Mouse (Mus musculus) G1E (cell line): ENCODE results near the gene Ascl1. TPM values are rescaled to one million over a fixed set of nuclear protein-coding genes. Genes with fewer than 3 reads are reported as not detected.

Experiments used
- ATAC-seq: 2 replicates; pipeline ENCODE4 v1.8.0; 2016; ENCODE audit warnings: mild to moderate bottlenecking; ENCODE audit not compliant: insufficient number of reproducible peaks, poor library complexity, low FRiP score, severe bottlenecking; ENCODE audit errors: extremely low read depth
- DNase-seq: peaks from one replicate; pipeline ENCODE4 v3.0.0; 2012; ENCODE audit warnings: low spot score
- H3K27me3 ChIP-seq: 2 replicates; pipeline ENCODE4 v1.6.1; 2012; ENCODE audit warnings: mild to moderate bottlenecking, low read length, inconsistent platforms; ENCODE audit not compliant: insufficient read depth
- H3K36me3 ChIP-seq: replicated peaks from 2 replicates; pipeline ENCODE3; 2012; ENCODE audit warnings: mild to moderate bottlenecking, inconsistent platforms
- H3K4me1 ChIP-seq: 2 replicates; pipeline ENCODE4 v1.6.1; 2012; ENCODE audit warnings: low read depth, low read length, inconsistent platforms, mixed read lengths; ENCODE audit not compliant: insufficient read depth
- H3K4me3 ChIP-seq: 2 replicates; pipeline ENCODE4 v1.5.1; 2012; ENCODE audit warnings: low read depth, mild to moderate bottlenecking, inconsistent platforms, low read length, moderate library complexity, mixed read lengths
- H3K9me3 ChIP-seq: replicated peaks from 2 replicates; pipeline ENCODE4 v1.6.1; 2012; ENCODE audit warnings: inconsistent platforms
- CTCF ChIP-seq: IDR thresholded peaks from 2 replicates; pipeline ENCODE4 v1.5.1; 2012; ENCODE audit warnings: low read depth, low read length, inconsistent platforms, mixed read lengths
- GATA1 ChIP-seq: IDR thresholded peaks from 2 replicates; pipeline ENCODE4 v1.6.1; 2012; ENCODE audit warnings: borderline replicate concordance, low read length, inconsistent platforms, mixed read lengths
- GATA2 ChIP-seq: IDR thresholded peaks from 2 replicates; pipeline ENCODE4 v1.6.1; 2012; ENCODE audit warnings: low read depth, low read length, inconsistent platforms, borderline replicate concordance
- POLR2AphosphoS5 ChIP-seq: IDR thresholded peaks from 2 replicates; pipeline ENCODE4 v1.6.1; 2012; ENCODE audit warnings: low read depth, low read length, inconsistent platforms; ENCODE audit not compliant: insufficient replicate concordance
- TAL1 ChIP-seq: conservative IDR thresholded peaks from 2 replicates; pipeline ENCODE4 v1.6.1; 2012; ENCODE audit warnings: low read depth, low read length, inconsistent platforms, mixed read lengths
- polyA plus RNA-seq: library from polyadenylated mRNA; stranded (reverse); fragments of >175 nt; gene quantifications from 2 replicates; pipeline ENCODE4 v1.2.3, GENCODE M21; 2012
- total RNA-seq, 2 experiments: library from RNA; stranded (forward) in 1 of 2; stranded (reverse) in 1 of 2; fragments of 200-1000 nt in 1 of 2; fragments of >200 nt in 1 of 2; fragmentation: Nextera tagmentation in 1 of 2; gene quantifications; 2 replicates each; pipeline ENCODE4 v1.2.3; 2014 to 2017

Ascl1 gene
- total RNA-seq (2014; fragmentation: Nextera tagmentation), result not detected in 2 replicates
- not detected in 2 replicates for total RNA-seq (2017)
- polyA plus RNA-seq, result not detected in 2 replicates

DNA sequence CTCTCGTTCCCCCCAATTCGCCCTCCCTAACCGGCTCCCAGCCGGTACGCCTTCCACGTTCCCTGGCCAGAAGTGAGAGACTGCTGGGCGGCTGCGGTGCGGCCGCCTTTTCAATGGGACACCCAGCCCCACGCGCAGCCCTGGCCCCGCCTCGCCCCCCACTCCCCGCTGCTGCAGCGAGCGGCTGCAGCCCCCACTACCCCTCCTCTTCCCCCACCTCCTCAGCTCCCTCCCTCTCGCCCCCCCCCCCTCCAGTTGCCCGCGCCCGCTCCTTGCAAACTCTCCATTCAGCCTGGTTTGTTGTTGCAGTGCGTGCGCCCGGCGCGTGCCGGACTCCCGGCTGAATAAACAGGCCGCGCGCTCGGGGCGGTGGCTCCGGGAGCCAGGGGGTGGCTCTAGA, at the start of gene Ascl1:
Gene Ascl1, minus strand, starts transcription at position 85 of the 400 bp plus-strand sequence.
- Histone ChIP-seq H3K4me3 (no peak within 1 kb of the TSS), H3K4me1 (no peaks in the 10 kb centered on the region), H3K27me3 (no peaks in the 10 kb centered on the region), H3K9me3 (peaks cover 57% of the 10 kb centered on the region), H3K36me3 (no peaks in the 10 kb centered on the region)
- TF ChIP-seq GATA1, result no peak
- no peak for TF ChIP-seq TAL1
- DNase-seq, result no peak
- no peak for ATAC-seq

DNA sequence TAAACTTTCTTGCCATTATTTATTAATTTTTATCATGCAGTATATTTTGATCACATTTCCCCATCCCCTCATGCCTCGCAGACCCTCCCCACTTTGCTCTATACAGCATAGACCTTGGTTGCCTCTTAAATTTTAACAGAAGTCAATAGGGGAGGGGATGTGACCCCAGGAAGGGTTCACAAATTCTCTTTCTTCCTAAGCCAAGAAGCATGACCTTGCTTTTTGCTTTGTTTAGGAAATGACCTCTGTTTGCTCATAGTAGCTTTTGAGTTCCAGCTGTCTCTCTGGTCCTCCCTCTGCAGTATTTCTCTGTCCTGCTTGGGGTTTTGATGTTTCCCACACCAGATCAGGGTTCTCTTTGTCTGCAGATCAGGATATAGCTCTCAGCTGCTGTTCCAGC, 40.7 kb upstream of the Ascl1 start:
- H3K27me3 ChIP-seq, result no peaks in the 10 kb centered on the region
- no peaks in the 10 kb centered on the region for H3K4me1 ChIP-seq
- ATAC-seq (no peak), DNase-seq (no peak)
- H3K9me3 ChIP-seq, result no peaks in the 10 kb centered on the region
- no peak for TF ChIP-seq TAL1
- TF ChIP-seq POLR2AphosphoS5, result no peak
- TF ChIP-seq GATA2, result no peak
- no peak for TF ChIP-seq GATA1
- H3K36me3 ChIP-seq, result no peaks in the 10 kb centered on the region
- H3K4me3 ChIP-seq, result no peak overlapping the region

DNA sequence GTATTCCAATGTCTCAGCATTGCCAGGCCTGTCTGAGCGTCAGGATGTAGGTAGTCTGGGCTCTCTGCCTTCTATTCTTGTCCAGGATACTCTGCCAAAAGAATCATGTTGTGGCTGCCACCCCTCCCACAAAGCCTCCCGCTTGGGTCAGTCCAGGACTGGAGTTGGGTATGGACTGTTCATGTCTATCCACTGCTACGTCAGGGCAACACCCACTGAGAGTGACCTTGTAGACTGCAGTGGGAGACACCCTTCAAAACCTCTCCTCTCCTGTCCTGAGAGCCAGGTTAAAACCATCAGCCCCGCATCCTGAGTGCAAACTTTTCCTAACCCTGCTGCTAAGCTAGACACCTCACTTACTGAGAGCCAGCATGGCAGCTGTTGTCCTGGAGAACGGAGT, 28.2 kb upstream of the Ascl1 start, which contains the start of gene Pah:
Gene Pah, plus strand, starts transcription at position 150 of the 400 bp plus-strand sequence.
- DNase-seq (no peak), ATAC-seq (no peak)
- Histone ChIP-seq H3K4me3 (no peak within 1 kb of the TSS), H3K4me1 (no peaks in the 10 kb centered on the region), H3K9me3 (peaks cover 19% of the 10 kb centered on the region), H3K27me3 (no peaks in the 10 kb centered on the region), H3K36me3 (no peaks in the 10 kb centered on the region)
- TF ChIP-seq CTCF, result no peak
- no peak for TF ChIP-seq TAL1
- no peak for TF ChIP-seq GATA2
- no peak for TF ChIP-seq GATA1
- TF ChIP-seq POLR2AphosphoS5, result no peak

DNA sequence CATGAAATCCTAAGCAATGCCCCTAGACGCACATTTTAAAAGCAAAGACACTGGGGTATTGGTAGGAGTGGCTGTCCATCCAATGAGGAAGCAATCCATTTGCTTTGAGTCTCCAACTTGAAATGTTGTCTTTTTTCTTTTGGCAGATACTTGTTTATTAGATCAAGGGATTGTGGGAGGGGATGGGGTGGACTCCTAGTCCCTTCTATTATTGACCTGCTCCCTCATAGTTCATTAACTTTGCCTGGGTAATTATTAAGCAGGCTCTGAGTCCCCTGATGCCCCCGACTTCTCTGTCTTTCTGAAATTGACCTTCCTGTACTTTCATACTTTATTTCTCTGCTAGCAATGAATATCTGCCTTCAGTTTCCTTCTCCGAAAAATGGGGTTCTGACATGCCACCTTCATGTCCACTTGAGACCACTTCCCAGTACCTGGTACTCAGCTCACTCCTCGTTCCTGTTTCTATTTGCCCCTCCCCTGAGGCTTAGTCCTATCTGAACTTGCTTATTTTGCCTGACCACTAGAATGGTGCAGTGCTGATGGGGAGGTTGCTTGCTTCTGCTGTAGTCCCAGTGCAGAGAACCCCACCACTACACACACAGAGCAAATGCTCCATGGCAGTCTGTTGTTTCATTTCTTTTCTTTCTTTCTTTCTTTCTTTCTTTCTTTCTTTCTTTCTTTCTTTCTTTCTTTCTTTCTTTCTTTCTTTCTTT, 27.1 kb upstream of the Ascl1 start:
- no peaks in the 10 kb centered on the region for H3K4me1 ChIP-seq
- H3K9me3 ChIP-seq, result peaks cover 28% of the 10 kb centered on the region
- DNase-seq (no peak), ATAC-seq (no peak)
- H3K4me3 ChIP-seq, result no peak overlapping the region
- no peaks in the 10 kb centered on the region for H3K36me3 ChIP-seq
- no peaks in the 10 kb centered on the region for H3K27me3 ChIP-seq
- TF ChIP-seq CTCF (no peak), GATA1 (no peak), GATA2 (no peak), TAL1 (no peak), POLR2AphosphoS5 (no peak)

DNA sequence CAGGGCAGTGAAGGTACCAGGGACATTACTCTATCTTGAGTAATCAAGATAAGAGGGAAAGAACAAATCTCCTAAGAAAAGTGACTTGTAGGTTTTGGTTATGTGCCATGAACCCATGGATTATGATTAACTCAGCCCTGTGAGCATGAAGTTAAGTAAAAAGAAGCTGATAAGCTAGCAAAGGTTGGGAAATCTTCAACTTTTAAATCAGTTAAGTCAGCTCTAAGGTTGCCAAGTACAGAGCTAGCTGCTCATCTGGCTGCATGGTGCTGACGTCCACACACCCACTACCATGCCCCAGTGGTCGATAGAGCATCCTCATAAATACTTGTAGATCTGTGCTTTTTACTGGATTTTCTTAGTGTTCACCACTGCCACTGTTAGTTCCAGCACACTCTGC, 25.1 kb upstream of the Ascl1 start:
- Histone ChIP-seq H3K9me3 (peaks cover 21% of the 10 kb centered on the region), H3K4me3 (no peak overlapping the region), H3K27me3 (no peaks in the 10 kb centered on the region), H3K4me1 (no peaks in the 10 kb centered on the region), H3K36me3 (no peaks in the 10 kb centered on the region)
- TF ChIP-seq GATA2 (no peak), GATA1 (no peak), TAL1 (no peak), CTCF (no peak), POLR2AphosphoS5 (no peak)
- ATAC-seq (no peak), DNase-seq (no peak)

DNA sequence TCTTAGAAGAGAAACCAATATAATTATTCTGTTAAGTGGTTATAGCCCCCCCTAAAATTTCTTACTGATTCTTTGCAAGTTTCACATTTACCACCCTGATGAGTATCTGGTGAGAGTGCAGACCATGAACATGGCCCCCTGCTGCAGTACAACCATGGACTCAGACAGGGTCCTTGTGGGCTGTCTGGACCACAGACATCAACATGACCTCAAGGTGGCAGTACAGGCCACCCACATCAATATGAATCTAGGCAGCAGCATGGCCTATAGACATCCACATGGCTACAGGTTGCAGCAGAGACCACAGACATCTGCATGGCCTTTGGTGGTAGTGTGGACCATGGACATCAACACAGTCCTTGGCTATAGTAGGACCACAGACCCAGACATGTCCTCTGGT, 19.6 kb upstream of the Ascl1 start:
- TF ChIP-seq TAL1 (no peak), GATA2 (no peak), GATA1 (no peak), CTCF (no peak), POLR2AphosphoS5 (no peak)
- Histone ChIP-seq H3K36me3 (no peaks in the 10 kb centered on the region), H3K27me3 (no peaks in the 10 kb centered on the region), H3K4me3 (no peak overlapping the region), H3K9me3 (peaks cover 23% of the 10 kb centered on the region), H3K4me1 (no peaks in the 10 kb centered on the region)
- ATAC-seq (no peak), DNase-seq (no peak)

DNA sequence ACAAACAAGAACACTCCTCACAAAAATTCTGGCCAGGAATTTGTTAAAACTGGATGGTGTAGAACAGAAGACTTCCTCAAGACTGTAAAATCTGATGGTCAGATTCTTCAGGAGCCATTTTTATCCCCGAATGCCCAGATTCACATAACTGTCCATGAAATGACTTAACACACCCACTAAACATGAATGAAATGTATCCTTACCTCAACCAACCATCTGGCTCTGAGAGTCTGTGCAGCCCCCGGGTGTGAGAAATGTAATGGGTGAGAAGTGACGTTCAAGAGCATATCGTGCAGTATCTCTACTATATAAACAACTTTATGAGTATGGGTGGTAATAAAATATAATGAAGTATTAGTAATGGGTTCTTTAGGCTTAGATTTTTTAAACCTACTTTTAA, 15.1 kb upstream of the Ascl1 start:
- TF ChIP-seq TAL1, result no peak
- TF ChIP-seq GATA2, result no peak
- TF ChIP-seq POLR2AphosphoS5, result no peak
- TF ChIP-seq CTCF, result no peak
- no peak for TF ChIP-seq GATA1
- Histone ChIP-seq H3K4me1 (no peaks in the 10 kb centered on the region), H3K27me3 (no peaks in the 10 kb centered on the region), H3K9me3 (peaks cover 30% of the 10 kb centered on the region), H3K36me3 (no peaks in the 10 kb centered on the region), H3K4me3 (no peak overlapping the region)
- DNase-seq (no peak), ATAC-seq (no peak)
